Mouse (Mus musculus) thymus, adult 2 months (tissue): ENCODE measurements around the gene Upf1.

Experiments
- CTCF ChIP-seq: fragments of 200-500 bp; IDR thresholded peaks from 2 replicates; pipeline ENCODE4 v1.5.1; 2012; ENCODE audit warnings: mild to moderate bottlenecking, control low read depth, low read length, moderate library complexity, borderline replicate concordance; ENCODE audit not compliant: control insufficient read depth, poor library complexity, insufficient read depth; ENCODE audit errors: extremely low read depth
- POLR2A ChIP-seq: fragments of 200-500 bp; IDR thresholded peaks from 2 replicates; pipeline ENCODE4 v1.6.1; 2012; ENCODE audit warnings: mild to moderate bottlenecking, low read length, control low read depth, moderate library complexity; ENCODE audit not compliant: control insufficient read depth, poor library complexity, insufficient read depth; ENCODE audit errors: extremely low read depth

GRCm38 (mm10) chr8:70315624-70316510 lies 37.2 kb downstream of the Upf1 start, which contains the start of gene Cers1:
- TF ChIP-seq POLR2A (no peak), CTCF (no peak)
